Mouse (Mus musculus) embryonic facial prominence, embryonic 11.5 days (tissue): ENCODE measurements around the gene Bcl2l1. TPM values are rescaled to one million over a fixed set of nuclear protein-coding genes. Genes with fewer than 3 reads are reported as not detected.

Experiments
- ATAC-seq: fragments of 200-750 bp; cut with Nextera tagmentation; replicated peaks from 2 replicates; pipeline ENCODE4 v1.8.0; 2017; ENCODE audit warnings: low read depth; ENCODE audit not compliant: insufficient number of reproducible peaks, low FRiP score, low TSS enrichment
- DNase-seq: peaks from one replicate; pipeline ENCODE4 v3.0.0-alpha.2; 2015; ENCODE audit warnings: low spot score
- H3K27ac ChIP-seq: fragments of 300-500 bp; sonication (generic); replicated peaks from 2 replicates; pipeline ENCODE4 v1.5.1; 2014; ENCODE audit warnings: mild to moderate bottlenecking, low read depth, low read length, control low read depth
- H3K27me3 ChIP-seq: fragments of 300-500 bp; sonication (generic); 2 replicates; pipeline ENCODE4 v1.6.1; 2014; ENCODE audit warnings: mild to moderate bottlenecking, low read length, moderate library complexity, mixed read lengths; ENCODE audit not compliant: control insufficient read depth, insufficient read depth
- H3K36me3 ChIP-seq: fragments of 300-500 bp; sonication (generic); replicated peaks from 2 replicates; pipeline ENCODE4 v1.6.1; 2014; ENCODE audit warnings: low read depth, mild to moderate bottlenecking, low read length, moderate library complexity, mixed read lengths; ENCODE audit not compliant: control insufficient read depth, insufficient read depth
- H3K4me1 ChIP-seq: fragments of 300-500 bp; sonication (generic); 2 replicates; pipeline ENCODE4 v1.6.1; 2014; ENCODE audit warnings: low read length, mixed read lengths; ENCODE audit not compliant: control insufficient read depth, insufficient read depth
- H3K4me2 ChIP-seq: fragments of 300-500 bp; sonication (generic); 2 replicates; pipeline ENCODE4 v1.6.1; 2014; ENCODE audit warnings: low read depth, mild to moderate bottlenecking, control low read depth, low read length, moderate library complexity
- H3K4me3 ChIP-seq: fragments of 300-500 bp; sonication (generic); 2 replicates; pipeline ENCODE4 v1.5.1; 2014; ENCODE audit warnings: low read depth, low read length, control low read depth
- H3K9ac ChIP-seq: fragments of 300-500 bp; sonication (generic); replicated peaks from 2 replicates; pipeline ENCODE4 v1.6.1; 2014; ENCODE audit warnings: mild to moderate bottlenecking, control low read depth, low read length
- H3K9me3 ChIP-seq: fragments of 300-500 bp; sonication (generic); replicated peaks from 2 replicates; pipeline ENCODE4 v1.6.1; 2016; ENCODE audit warnings: mild to moderate bottlenecking, low read length, inconsistent platforms, mixed read lengths; ENCODE audit not compliant: control insufficient read depth
- WGBS: fragments of 180-500 bp; shearing (Covaris S2); extraction: QIAGEN DNeasy Blood & Tissue Kit; methylation state at CpG from one replicate; pipeline ENCODE4 v1.1.7; 2014; 5-methylcytosine and 5-hydroxymethylcytosine counted together
- polyA plus RNA-seq: library from polyadenylated mRNA; unstranded; fragments of >200 nt; fragmentation: Nextera tagmentation; extraction: Ambion mirVana; gene quantifications from 2 replicates; pipeline ENCODE4 v1.2.1, GENCODE M21; 2014

Gene Bcl2l1
- polyA plus RNA-seq, 1 experiment from 2014 or later, result 100 TPM

GRCm38 (mm10) chr2:152815879-152816656 is 15.5 kb downstream of the Bcl2l1 start:
- Histone ChIP-seq H3K27ac (no peak overlapping the region), H3K36me3 (peaks cover 3% of the 10 kb centered on the region)
- WGBS, result 72% methylated on average over 7 of the region's 7 CpGs

GRCm38 (mm10) chr2:152814213-152814874 is 17.2 kb downstream of the Bcl2l1 start:
- H3K9me3 ChIP-seq, result no peaks in the 10 kb centered on the region
- H3K4me2 ChIP-seq, result no peak overlapping the region
- peaks cover 3% of the 10 kb centered on the region for H3K36me3 ChIP-seq
- 0 out of 2 replicates have a peak, but pooled peaks cover 3% of the 10 kb centered on the region for H3K4me1 ChIP-seq
- no peak overlapping the region for H3K9ac ChIP-seq
- DNase-seq, result no peak
- WGBS, result 84% methylated on average over 6 of the region's 6 CpGs
- no peak overlapping the region; the same call in 1 of the 2 replicates for H3K27ac ChIP-seq
- no peaks in the 10 kb centered on the region for H3K27me3 ChIP-seq
- no peak for ATAC-seq
- no peak overlapping the region for H3K4me3 ChIP-seq

More at GRCm38 (mm10) chr2:152815879-152816656, 15.5 kb downstream of the Bcl2l1 start:
- no peak overlapping the region for H3K9ac ChIP-seq
- DNase-seq (no peak), ATAC-seq (no peak; the same call in 1 of the 2 replicates)
- H3K4me1 ChIP-seq, result peaks cover 4% of the 10 kb centered on the region; the same call in 1 of the 2 replicates
- H3K27me3 ChIP-seq, result no peaks in the 10 kb centered on the region
- no peak overlapping the region for H3K4me2 ChIP-seq
- no peak overlapping the region for H3K4me3 ChIP-seq
- H3K9me3 ChIP-seq, result no peaks in the 10 kb centered on the region

GRCm38 (mm10) chr2:152813232-152813631 is 18.3 kb downstream of the Bcl2l1 start:
- Histone ChIP-seq H3K36me3 (no peaks in the 10 kb centered on the region), H3K27ac (no peak overlapping the region), H3K4me2 (no peak overlapping the region), H3K9ac (no peak overlapping the region), H3K9me3 (no peaks in the 10 kb centered on the region), H3K4me1 (0 out of 2 replicates have a peak, but pooled peaks cover 3% of the 10 kb centered on the region), H3K4me3 (no peak overlapping the region), H3K27me3 (no peaks in the 10 kb centered on the region)
- WGBS, result 94% methylated on average over 1 of the region's 1 CpGs
- ATAC-seq, result no peak
- DNase-seq, result no peak

GRCm38 (mm10) chr2:152811336-152812165 is 20.0 kb downstream of the Bcl2l1 start:
- Histone ChIP-seq H3K4me1 (no peaks in the 10 kb centered on the region), H3K9me3 (no peaks in the 10 kb centered on the region), H3K27me3 (no peaks in the 10 kb centered on the region), H3K27ac (no peak overlapping the region), H3K4me3 (no peak overlapping the region), H3K36me3 (no peaks in the 10 kb centered on the region), H3K9ac (no peak overlapping the region), H3K4me2 (no peak overlapping the region)
- no peak for ATAC-seq
- DNase-seq, result no peak
- WGBS, result 33% methylated on average over 3 of the region's 3 CpGs

- DNase-seq (no peak), ATAC-seq (no peak)
- no peak overlapping the region for H3K27ac ChIP-seq
- no peaks in the 10 kb centered on the region for H3K4me1 ChIP-seq
- H3K9me3 ChIP-seq, result no peaks in the 10 kb centered on the region
- no peak overlapping the region for H3K9ac ChIP-seq
- no peaks in the 10 kb centered on the region for H3K36me3 ChIP-seq
- 83% methylated on average over 5 of the region's 5 CpGs for WGBS
- H3K4me2 ChIP-seq, result no peak overlapping the region
- no peaks in the 10 kb centered on the region for H3K27me3 ChIP-seq
- H3K4me3 ChIP-seq, result no peak overlapping the region
These were observed 21.2 kb downstream of the Bcl2l1 start for GRCm38 (mm10) chr2:152810158-152810941.

- Histone ChIP-seq H3K36me3 (no peaks in the 10 kb centered on the region), H3K9ac (no peak overlapping the region), H3K27ac (no peak overlapping the region), H3K9me3 (no peaks in the 10 kb centered on the region), H3K4me2 (no peak overlapping the region), H3K27me3 (no peaks in the 10 kb centered on the region), H3K4me3 (no peak overlapping the region), H3K4me1 (peaks cover 8% of the 10 kb centered on the region)
- ATAC-seq (no peak), DNase-seq (no peak)
- 88% methylated on average over 3 of the region's 3 CpGs for WGBS
These were observed 23.4 kb downstream of the Bcl2l1 start for GRCm38 (mm10) chr2:152808178-152808577.

- WGBS, result 54% methylated on average over 2 of the region's 2 CpGs
- H3K27ac ChIP-seq, result peak overlapping the region; percentile 47; the same call in 1 of the 2 replicates
These were observed 25.5 kb downstream of the Bcl2l1 start for GRCm38 (mm10) chr2:152806037-152806436.

More at GRCm38 (mm10) chr2:152806037-152806436, 25.5 kb downstream of the Bcl2l1 start:
- Histone ChIP-seq H3K4me2 (no peak overlapping the region), H3K36me3 (no peaks in the 10 kb centered on the region), H3K4me1 (peaks cover 8% of the 10 kb centered on the region), H3K27me3 (no peaks in the 10 kb centered on the region), H3K4me3 (no peak overlapping the region), H3K9ac (no peak overlapping the region), H3K9me3 (no peaks in the 10 kb centered on the region)
- no peak for DNase-seq
- ATAC-seq, result no peak
